Mouse (Mus musculus): Measurements from ENCODE around the gene Mical2. TPM values are rescaled to one million over a fixed set of nuclear protein-coding genes. Genes with fewer than 3 reads are reported as not detected.

Gene Mical2
- polyA plus RNA-seq, 1 experiment from 2014 or later, result 77.8 TPM

- 64% methylated on average over 3 of the region's 3 CpGs for WGBS
- no peak for DNase-seq (ENCODE audit: low spot score)
- H3K4me3 ChIP-seq, result no peak overlapping the region
- H3K27ac ChIP-seq, result no peak overlapping the region
- H3K9me3 ChIP-seq, result no peaks in the 10 kb centered on the region
- peaks cover 95% of the 10 kb centered on the region for H3K36me3 ChIP-seq
- H3K27me3 ChIP-seq (ENCODE audit: insufficient read depth, poor library complexity, severe bottlenecking), result no peaks in the 10 kb centered on the region
- H3K4me1 ChIP-seq, result peaks cover 30% of the 10 kb centered on the region
Measured at GRCm38 (mm10) chr7:112341052-112341451, 115.4 kb downstream of the Mical2 start.

DNA sequence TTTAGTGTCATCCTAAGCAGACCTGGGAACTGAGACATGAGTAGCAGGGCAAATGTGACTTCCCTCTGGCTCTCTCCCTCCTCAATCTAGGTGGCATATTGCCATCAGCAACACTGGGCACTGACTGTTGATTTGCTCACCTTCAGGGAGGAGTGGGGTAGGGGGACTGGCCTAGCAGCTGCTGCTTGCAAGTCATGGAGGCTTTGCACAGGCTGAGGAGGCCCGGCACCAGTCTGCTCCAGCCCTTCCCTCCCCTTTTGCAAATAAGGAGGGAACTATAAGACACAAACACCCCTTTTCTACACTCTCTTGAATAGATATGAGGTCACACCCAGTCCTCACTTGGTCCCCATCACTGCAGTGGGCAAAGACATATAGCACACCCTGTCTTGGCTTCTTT lies 120.0 kb downstream of the Mical2 start:
- WGBS, result 73% methylated on average over 1 of the region's 1 CpGs
- Histone ChIP-seq H3K36me3 (peaks cover 93% of the 10 kb centered on the region), H3K4me1 (peaks cover 3% of the 10 kb centered on the region; the same call in 1 of the 2 replicates), H3K4me3 (no peak overlapping the region), H3K27ac (no peak overlapping the region), H3K9me3 (no peaks in the 10 kb centered on the region), H3K27me3 (ENCODE audit: insufficient read depth, poor library complexity, severe bottlenecking) (no peaks in the 10 kb centered on the region)
- DNase-seq (ENCODE audit: low spot score), result no peak

- Histone ChIP-seq H3K36me3 (peaks cover 95% of the 10 kb centered on the region), H3K4me1 (peaks cover 40% of the 10 kb centered on the region), H3K27me3 (ENCODE audit: insufficient read depth, poor library complexity, severe bottlenecking) (no peaks in the 10 kb centered on the region), H3K9me3 (no peaks in the 10 kb centered on the region), H3K4me3 (no peak overlapping the region), H3K27ac (peak overlapping the region; percentile 10; the same call in 1 of the 2 replicates)
- no peak for DNase-seq (ENCODE audit: low spot score)
- 69% methylated on average over 3 of the region's 3 CpGs for WGBS
Measured at GRCm38 (mm10) chr7:112351541-112351940, 125.9 kb downstream of the Mical2 start.

GRCm38 (mm10) chr7:112352005-112352404 lies 126.3 kb downstream of the Mical2 start:
- Histone ChIP-seq H3K27me3 (ENCODE audit: insufficient read depth, poor library complexity, severe bottlenecking) (no peaks in the 10 kb centered on the region), H3K36me3 (peaks cover 95% of the 10 kb centered on the region), H3K4me3 (no peak overlapping the region), H3K4me1 (peaks cover 40% of the 10 kb centered on the region), H3K27ac (no peak overlapping the region), H3K9me3 (no peaks in the 10 kb centered on the region)
- DNase-seq (ENCODE audit: low spot score), result no peak
- 84% methylated on average over 4 of the region's 4 CpGs for WGBS

GRCm38 (mm10) chr7:112353011-112353410 lies 127.4 kb downstream of the Mical2 start:
- Histone ChIP-seq H3K27ac (peak overlapping the region; percentile 52; the same call in 1 of the 2 replicates), H3K4me3 (no peak overlapping the region), H3K4me1 (peaks cover 48% of the 10 kb centered on the region), H3K36me3 (peaks cover 90% of the 10 kb centered on the region), H3K9me3 (no peaks in the 10 kb centered on the region), H3K27me3 (ENCODE audit: insufficient read depth, poor library complexity, severe bottlenecking) (no peaks in the 10 kb centered on the region)
- no peak for DNase-seq (ENCODE audit: low spot score)
- WGBS, result 81% methylated on average over 4 of the region's 4 CpGs

DNA sequence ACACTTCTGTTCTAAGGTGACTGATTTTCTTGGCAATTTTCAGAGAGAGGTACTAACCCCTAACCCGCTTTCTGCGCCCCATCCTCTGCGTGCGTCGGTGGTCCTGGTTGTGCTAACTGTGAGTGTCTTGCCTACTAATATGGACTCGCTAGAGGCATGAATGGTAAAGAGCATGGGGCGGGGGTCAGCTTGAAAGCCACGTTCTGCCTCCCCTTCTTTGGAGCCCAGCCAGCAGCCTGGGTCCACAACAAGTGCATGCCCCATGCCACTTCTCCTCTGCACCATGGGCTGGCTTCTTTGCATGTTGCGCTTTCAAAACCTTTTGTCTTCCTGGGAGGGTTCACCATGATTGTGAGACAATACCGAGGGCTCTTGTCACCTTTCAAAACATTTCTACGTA lies 128.3 kb downstream of the Mical2 start:
- H3K4me1 ChIP-seq, result peaks cover 54% of the 10 kb centered on the region
- 83% methylated on average over 11 of the region's 11 CpGs for WGBS
- H3K27ac ChIP-seq, result peak overlapping the region; percentile 70

DNA sequence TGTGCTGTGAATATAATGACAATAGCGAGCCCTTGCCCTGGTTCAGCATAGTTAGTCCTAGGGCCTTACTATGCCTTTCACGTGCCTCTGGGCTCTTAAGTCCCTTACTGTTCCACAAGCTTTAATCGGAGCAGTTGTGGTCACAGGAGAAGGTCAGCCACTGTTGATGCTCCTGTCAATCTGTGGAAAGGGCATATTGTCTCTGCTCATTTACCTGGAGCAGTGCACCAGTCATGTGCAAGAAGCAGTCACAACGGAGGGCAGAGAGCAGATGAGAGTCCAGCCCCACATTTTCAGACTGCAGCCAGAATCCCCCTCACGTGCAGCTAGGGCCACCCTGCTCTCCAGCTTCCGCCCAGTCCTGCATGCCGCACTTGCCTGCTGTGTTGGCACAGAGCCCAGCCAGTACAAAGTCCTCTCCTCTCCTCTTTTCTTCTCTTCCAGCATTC lies 128.9 kb downstream of the Mical2 start:
- Histone ChIP-seq H3K4me3 (no peak overlapping the region), H3K4me1 (peaks cover 59% of the 10 kb centered on the region), H3K27me3 (ENCODE audit: insufficient read depth, poor library complexity, severe bottlenecking) (no peaks in the 10 kb centered on the region), H3K36me3 (peaks cover 89% of the 10 kb centered on the region), H3K9me3 (no peaks in the 10 kb centered on the region), H3K27ac (peak overlapping the region; percentile 70)
- DNase-seq (ENCODE audit: low spot score), result no peak
- WGBS, result 45% methylated on average over 7 of the region's 7 CpGs

More for the DNA sequence above, 128.3 kb downstream of the Mical2 start:
- Histone ChIP-seq H3K27me3 (ENCODE audit: insufficient read depth, poor library complexity, severe bottlenecking) (no peaks in the 10 kb centered on the region), H3K4me3 (no peak overlapping the region), H3K9me3 (no peaks in the 10 kb centered on the region), H3K36me3 (peaks cover 93% of the 10 kb centered on the region)
- DNase-seq (ENCODE audit: low spot score), result no peak

DNA sequence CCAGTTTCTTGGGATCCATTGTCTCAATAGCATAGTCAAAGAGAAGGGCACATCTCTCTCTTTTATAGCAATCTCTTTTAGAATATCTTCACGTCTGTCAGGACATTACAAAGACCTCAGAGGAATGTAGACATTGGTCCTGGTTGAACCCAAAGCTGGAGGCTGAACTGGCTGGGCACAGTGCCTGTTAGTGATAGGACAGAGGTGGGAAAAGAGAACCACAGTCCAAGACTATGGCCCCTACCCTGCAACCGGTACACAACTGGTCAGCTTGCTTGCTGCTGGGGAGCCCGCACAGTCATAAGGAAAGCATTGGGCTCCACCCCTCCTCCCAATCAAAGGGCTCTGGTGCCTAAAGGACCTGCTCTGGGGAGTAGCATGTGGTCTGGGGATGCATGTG lies 133.9 kb downstream of the Mical2 start:
- Histone ChIP-seq H3K4me3 (no peak overlapping the region), H3K4me1 (peaks cover 57% of the 10 kb centered on the region), H3K27ac (peak overlapping the region; percentile 62; the same call in 1 of the 2 replicates), H3K9me3 (no peaks in the 10 kb centered on the region), H3K27me3 (ENCODE audit: insufficient read depth, poor library complexity, severe bottlenecking) (no peaks in the 10 kb centered on the region), H3K36me3 (peaks cover 39% of the 10 kb centered on the region)
- DNase-seq (ENCODE audit: low spot score), result no peak
- WGBS, result 76% methylated on average over 3 of the region's 3 CpGs

DNA sequence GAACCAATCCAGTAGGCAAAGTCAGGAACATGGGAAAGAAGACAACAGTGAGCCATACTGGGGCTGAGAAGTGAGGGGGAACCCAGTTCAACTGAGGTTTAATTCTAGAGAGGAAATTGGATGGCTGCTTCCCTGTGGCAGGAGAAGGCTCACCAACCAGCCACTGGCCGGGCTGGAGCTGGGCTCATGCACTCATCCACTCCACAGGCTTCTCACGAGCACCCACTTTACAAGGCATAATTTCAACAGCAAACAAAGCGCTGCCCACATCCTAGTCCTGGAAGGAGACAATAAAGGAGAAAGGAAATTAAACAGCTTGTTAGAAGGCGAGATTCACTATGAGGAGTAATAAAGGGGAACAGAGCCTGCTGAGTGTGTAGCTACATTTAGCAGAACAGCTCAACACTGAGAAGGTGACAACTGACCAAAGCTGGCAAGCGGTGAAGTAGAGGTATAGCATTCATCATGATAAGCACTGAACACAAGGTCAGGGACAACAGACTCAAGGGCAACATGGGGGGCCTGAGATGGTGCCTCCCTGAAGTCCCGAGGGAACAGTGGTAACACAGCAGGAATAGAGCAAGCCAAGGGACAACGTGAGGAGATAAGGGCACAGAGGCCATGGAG lies 137.0 kb downstream of the Mical2 start:
- no peaks in the 10 kb centered on the region for H3K9me3 ChIP-seq
- DNase-seq (ENCODE audit: low spot score), result no peak
- H3K4me3 ChIP-seq, result no peak overlapping the region; the same call in 1 of the 2 replicates
- H3K27me3 ChIP-seq (ENCODE audit: insufficient read depth, poor library complexity, severe bottlenecking), result no peaks in the 10 kb centered on the region
- peaks cover 70% of the 10 kb centered on the region for H3K4me1 ChIP-seq
- 35% methylated on average over 7 of the region's 7 CpGs for WGBS
- peaks cover 14% of the 10 kb centered on the region for H3K36me3 ChIP-seq
- peak overlapping the region; percentile 84 for H3K27ac ChIP-seq

DNA sequence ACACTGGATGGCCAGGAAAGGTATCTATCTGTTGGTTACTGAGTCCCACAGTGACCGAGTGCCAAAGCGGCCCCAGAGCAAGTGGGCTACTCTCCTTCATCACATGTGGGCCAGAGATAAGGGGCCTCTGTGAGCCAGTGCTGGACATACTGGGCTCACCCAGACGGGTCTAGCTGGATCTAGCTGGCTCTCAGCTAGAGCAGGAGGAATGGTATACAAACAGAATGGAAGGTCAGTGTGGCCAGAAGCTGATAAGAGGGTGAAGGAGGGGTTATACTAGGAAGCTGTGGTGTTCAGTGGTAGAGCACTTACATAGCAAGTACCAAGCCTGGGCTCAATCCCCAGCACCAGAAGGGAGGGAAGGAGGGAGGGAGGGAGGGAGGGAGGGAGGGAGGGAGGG lies 140.2 kb downstream of the Mical2 start:
- Histone ChIP-seq H3K27ac (peak overlapping the region; percentile 77), H3K4me1 (peaks cover 64% of the 10 kb centered on the region), H3K27me3 (ENCODE audit: insufficient read depth, poor library complexity, severe bottlenecking) (no peaks in the 10 kb centered on the region), H3K9me3 (no peaks in the 10 kb centered on the region), H3K4me3 (no peak overlapping the region), H3K36me3 (peaks cover 3% of the 10 kb centered on the region; the same call in 1 of the 2 replicates)
- no peak for DNase-seq (ENCODE audit: low spot score)
- 31% methylated on average over 3 of the region's 3 CpGs for WGBS

DNA sequence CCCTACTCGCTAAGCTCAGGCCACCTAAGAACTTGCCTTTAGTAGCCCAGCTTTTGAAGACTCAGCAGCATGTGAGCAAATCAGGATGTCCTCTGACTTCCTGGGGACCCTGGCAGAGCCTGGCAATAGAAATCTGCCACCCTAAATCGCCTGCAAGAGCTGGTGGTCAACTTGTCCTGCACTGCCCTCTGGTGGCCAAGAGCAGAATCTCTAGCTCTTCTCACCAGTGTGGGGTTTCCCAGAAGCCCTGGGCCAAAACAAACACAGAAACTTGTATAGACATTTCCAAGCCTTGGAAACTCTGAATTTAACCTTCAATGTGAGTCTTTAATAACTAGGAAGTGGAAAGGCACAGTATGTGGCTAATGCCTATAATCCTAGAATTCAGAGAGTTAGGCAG lies 143.4 kb downstream of the Mical2 start:
- no peaks in the 10 kb centered on the region for H3K27me3 ChIP-seq (ENCODE audit: insufficient read depth, poor library complexity, severe bottlenecking)
- H3K9me3 ChIP-seq, result no peaks in the 10 kb centered on the region
- no peak overlapping the region for H3K4me3 ChIP-seq
- DNase-seq (ENCODE audit: low spot score), result no peak
- H3K36me3 ChIP-seq, result peaks cover 6% of the 10 kb centered on the region
- H3K27ac ChIP-seq, result no peak overlapping the region
- peaks cover 44% of the 10 kb centered on the region for H3K4me1 ChIP-seq
- WGBS, result 33% methylated on average over 2 of the region's 2 CpGs

DNA sequence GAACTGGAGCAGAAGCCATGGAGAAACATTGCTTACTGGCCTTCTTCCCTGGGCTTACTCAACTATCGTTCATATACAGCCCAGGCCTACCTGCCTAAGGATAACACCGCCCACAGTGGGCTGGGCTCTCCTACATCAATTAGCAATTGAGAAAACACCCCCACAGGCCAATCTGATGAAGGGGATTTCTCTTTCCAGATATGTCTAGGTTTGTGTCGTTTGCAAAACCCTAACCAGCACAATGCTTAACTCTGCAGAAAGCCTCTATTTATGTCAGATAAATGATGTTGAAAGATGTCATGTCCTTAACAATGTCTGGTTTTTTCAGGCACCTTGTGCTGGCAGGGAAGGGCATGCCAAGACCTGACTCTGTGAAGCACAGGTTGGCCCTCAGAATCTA lies 144.3 kb downstream of the Mical2 start:
- H3K27ac ChIP-seq, result no peak overlapping the region
- no peak overlapping the region for H3K4me3 ChIP-seq
- 73% methylated on average over 3 of the region's 3 CpGs for WGBS
- H3K27me3 ChIP-seq (ENCODE audit: insufficient read depth, poor library complexity, severe bottlenecking), result no peaks in the 10 kb centered on the region
- DNase-seq (ENCODE audit: low spot score), result no peak
- H3K9me3 ChIP-seq, result no peaks in the 10 kb centered on the region
- peaks cover 38% of the 10 kb centered on the region for H3K4me1 ChIP-seq
- H3K36me3 ChIP-seq, result peaks cover 11% of the 10 kb centered on the region

GRCm38 (mm10) chr7:112371387-112371786 lies 145.7 kb downstream of the Mical2 start:
- H3K27ac ChIP-seq, result no peak overlapping the region
- H3K9me3 ChIP-seq, result no peaks in the 10 kb centered on the region
- peaks cover 38% of the 10 kb centered on the region for H3K4me1 ChIP-seq
- 83% methylated on average over 2 of the region's 2 CpGs for WGBS
- DNase-seq (ENCODE audit: low spot score), result no peak
- no peaks in the 10 kb centered on the region for H3K27me3 ChIP-seq (ENCODE audit: insufficient read depth, poor library complexity, severe bottlenecking)
- peaks cover 11% of the 10 kb centered on the region for H3K36me3 ChIP-seq
- H3K4me3 ChIP-seq, result no peak overlapping the region

DNA sequence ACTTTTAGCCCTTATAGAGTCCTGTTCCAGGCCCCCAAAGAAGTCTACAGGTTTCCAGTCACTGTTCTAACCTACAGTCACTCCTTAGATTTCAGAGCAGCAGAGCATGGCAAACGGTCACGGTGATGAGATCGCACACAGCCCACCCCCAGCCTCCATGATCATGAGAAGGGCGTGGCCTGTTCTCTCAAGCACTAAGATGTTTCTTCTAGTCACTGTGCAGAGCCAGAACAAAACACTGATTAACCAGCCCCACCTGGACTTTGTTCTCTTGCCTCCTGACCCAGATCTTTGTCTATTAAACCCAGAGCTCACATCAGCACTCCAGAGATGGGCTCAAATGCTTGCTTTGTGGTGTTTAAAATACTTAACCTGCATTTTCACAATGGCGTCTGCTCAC lies 148.4 kb downstream of the Mical2 start:
- DNase-seq (ENCODE audit: low spot score), result no peak
- Histone ChIP-seq H3K4me1 (peaks cover 39% of the 10 kb centered on the region), H3K4me3 (no peak overlapping the region), H3K9me3 (no peaks in the 10 kb centered on the region), H3K36me3 (peaks cover 11% of the 10 kb centered on the region), H3K27me3 (ENCODE audit: insufficient read depth, poor library complexity, severe bottlenecking) (no peaks in the 10 kb centered on the region), H3K27ac (peak overlapping the region; percentile 88; the same call in 1 of the 2 replicates)
- 93% methylated on average over 5 of the region's 5 CpGs for WGBS

All from heart, embryonic 10.5 days (tissue).